Mouse (Mus musculus) embryonic facial prominence, embryonic 14.5 days (tissue): ENCODE data around the gene Homer1. TPM values are rescaled to one million over a fixed set of nuclear protein-coding genes. Genes with fewer than 3 reads are reported as not detected.

Experiments
- ATAC-seq: fragments of 200-750 bp; cut with Nextera tagmentation; 2 replicates; pipeline ENCODE4 v1.8.0; 2017; ENCODE audit warnings: low read depth, moderate number of reproducible peaks, moderate TSS enrichment
- DNase-seq: peaks from one replicate; pipeline ENCODE4 v3.0.0-alpha.2; 2015; ENCODE audit warnings: low spot score
- H3K27ac ChIP-seq: fragments of 300-500 bp; sonication (generic); replicated peaks from 2 replicates; pipeline ENCODE4 v1.5.1; 2014; ENCODE audit warnings: low read depth, mild to moderate bottlenecking, low read length, moderate library complexity
- H3K27me3 ChIP-seq: fragments of 300-500 bp; sonication (generic); replicated peaks from 2 replicates; pipeline ENCODE4 v1.6.1; 2014; ENCODE audit warnings: low read length; ENCODE audit not compliant: control insufficient read depth, insufficient read depth
- H3K36me3 ChIP-seq: fragments of 300-500 bp; sonication (generic); 2 replicates; pipeline ENCODE4 v1.6.1; 2014; ENCODE audit warnings: low read length, mixed read lengths; ENCODE audit not compliant: control insufficient read depth, insufficient read depth
- H3K4me1 ChIP-seq: fragments of 300-500 bp; sonication (generic); 2 replicates; pipeline ENCODE4 v1.6.1; 2014; ENCODE audit warnings: antibody characterized with exemption, low read length; ENCODE audit not compliant: control insufficient read depth, insufficient read depth
- H3K4me2 ChIP-seq: fragments of 300-500 bp; sonication (generic); 2 replicates; pipeline ENCODE4 v1.6.1; 2014; ENCODE audit warnings: low read depth, mild to moderate bottlenecking, low read length, moderate library complexity, mixed read lengths
- H3K4me3 ChIP-seq: fragments of 300-500 bp; sonication (generic); 2 replicates; pipeline ENCODE4 v1.5.1; 2014; ENCODE audit warnings: low read depth, mild to moderate bottlenecking, low read length
- H3K9ac ChIP-seq: fragments of 300-500 bp; sonication (generic); 2 replicates; pipeline ENCODE4 v1.6.1; 2014; ENCODE audit warnings: low read depth, mild to moderate bottlenecking, low read length, moderate library complexity, mixed read lengths
- H3K9me3 ChIP-seq: fragments of 300-500 bp; sonication (generic); 2 replicates; pipeline ENCODE4 v1.6.1; 2016; ENCODE audit warnings: low read length; ENCODE audit not compliant: control insufficient read depth
- WGBS: fragments of 180-500 bp; shearing (Covaris S2); extraction: QIAGEN DNeasy Blood & Tissue Kit; methylation state at CpG from one replicate; pipeline ENCODE4 v1.1.7; 2014; 5-methylcytosine and 5-hydroxymethylcytosine counted together
- polyA plus RNA-seq: library from polyadenylated mRNA; unstranded; fragments of >200 nt; fragmentation: Nextera tagmentation; extraction: Ambion mirVana; gene quantifications from 2 replicates; pipeline ENCODE4 v1.2.1, GENCODE M21; 2014

Homer1 gene
- polyA plus RNA-seq, 1 experiment from 2014 or later, result 9.1 TPM

DNA sequence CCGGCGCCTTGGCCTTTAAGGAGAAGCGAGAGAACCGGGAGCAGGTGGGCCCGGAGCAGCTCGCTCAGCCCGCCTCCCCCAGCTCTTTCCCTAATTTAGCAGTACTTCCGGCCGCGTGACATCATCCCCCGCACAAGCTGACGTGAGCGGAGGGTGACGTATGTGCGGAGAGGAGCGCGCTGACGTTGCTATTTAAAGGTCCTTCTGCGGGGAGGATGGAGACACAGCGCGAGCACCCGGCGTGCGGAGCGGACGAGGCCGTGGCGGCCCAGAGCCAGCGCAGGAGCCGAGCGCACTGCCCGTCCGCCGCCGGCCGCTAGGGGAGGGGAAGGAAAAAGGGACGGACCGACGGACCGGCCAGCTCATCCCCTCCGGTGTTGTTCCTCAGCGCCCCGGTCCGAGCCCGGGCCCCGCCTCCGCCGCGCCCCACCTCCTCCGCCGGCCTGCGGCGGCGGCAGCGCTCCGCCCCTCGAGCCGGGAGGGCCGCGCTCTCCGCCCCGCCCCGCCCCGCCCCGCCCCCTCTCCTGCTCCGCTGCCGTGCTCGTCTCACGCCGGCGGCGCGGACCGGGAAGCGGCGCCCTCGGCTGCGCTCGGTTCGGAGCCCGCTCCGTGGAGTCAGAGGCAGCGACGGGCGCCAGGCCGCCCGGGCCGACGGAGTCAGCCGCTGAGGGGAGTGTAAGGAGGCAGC lies 4.3 kb downstream of the Homer1 start:
- peak overlapping the region; percentile 78 for H3K4me2 ChIP-seq
- no peaks in the 10 kb centered on the region for H3K36me3 ChIP-seq
- H3K27me3 ChIP-seq, result no peaks in the 10 kb centered on the region
- peaks cover 13% of the 10 kb centered on the region for H3K4me1 ChIP-seq
- H3K9me3 ChIP-seq, result no peaks in the 10 kb centered on the region
- DNase-seq, result peak; percentile 97
- H3K27ac ChIP-seq, result peak overlapping the region; percentile 96
- under 1% methylated on average over 30 of the region's 90 CpGs for WGBS
- peak overlapping the region; percentile 87 for H3K9ac ChIP-seq
- H3K4me3 ChIP-seq, result peak overlapping the region; percentile 88
- ATAC-seq, result peak; percentile 95

DNA sequence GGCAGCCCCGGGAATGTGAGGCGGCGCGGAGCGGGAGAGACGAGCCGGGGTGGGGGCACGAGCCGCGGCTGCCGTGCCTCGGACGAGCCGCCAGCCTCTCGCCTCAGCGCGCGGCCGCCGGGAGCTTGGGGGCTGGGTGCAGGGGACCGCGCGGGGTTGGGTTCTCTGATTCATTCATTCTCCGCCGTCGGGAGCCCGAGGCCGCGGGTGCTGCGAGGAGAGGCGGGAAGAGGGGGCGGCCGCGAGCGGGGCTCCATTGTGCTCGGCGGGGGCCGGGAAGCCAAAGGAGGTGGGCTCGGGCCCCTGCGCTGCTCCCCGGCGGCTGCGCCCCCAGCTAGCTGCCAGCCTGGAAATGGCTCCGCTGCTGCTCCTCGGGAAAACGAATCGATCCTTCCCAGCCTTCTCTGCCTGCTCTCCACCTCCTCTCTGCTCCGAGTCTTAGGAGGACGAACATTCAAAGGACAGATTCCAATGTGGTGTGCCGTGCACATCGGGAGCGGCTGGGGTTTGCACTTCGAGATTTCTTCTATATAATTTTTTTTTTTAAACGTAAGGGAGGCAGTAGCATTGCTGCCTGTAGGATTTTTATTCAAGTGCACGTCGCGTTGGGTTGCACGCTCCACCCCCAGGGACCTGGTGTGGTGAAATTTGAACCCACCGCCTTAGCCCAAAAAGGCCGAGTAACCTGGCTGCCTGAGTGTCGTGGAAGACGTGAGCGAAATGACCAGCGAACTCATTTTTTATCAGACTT lies 5.0 kb downstream of the Homer1 start:
- Histone ChIP-seq H3K9me3 (no peaks in the 10 kb centered on the region), H3K4me1 (peaks cover 13% of the 10 kb centered on the region), H3K4me2 (peak overlapping the region; percentile 78), H3K4me3 (peak overlapping the region; percentile 88), H3K36me3 (no peaks in the 10 kb centered on the region), H3K9ac (peak overlapping the region; percentile 87), H3K27ac (peak overlapping the region; percentile 96), H3K27me3 (no peaks in the 10 kb centered on the region)
- DNase-seq (peak; percentile 76), ATAC-seq (peak; percentile 60)
- WGBS, result 0% methylated on average over 32 of the region's 64 CpGs

DNA sequence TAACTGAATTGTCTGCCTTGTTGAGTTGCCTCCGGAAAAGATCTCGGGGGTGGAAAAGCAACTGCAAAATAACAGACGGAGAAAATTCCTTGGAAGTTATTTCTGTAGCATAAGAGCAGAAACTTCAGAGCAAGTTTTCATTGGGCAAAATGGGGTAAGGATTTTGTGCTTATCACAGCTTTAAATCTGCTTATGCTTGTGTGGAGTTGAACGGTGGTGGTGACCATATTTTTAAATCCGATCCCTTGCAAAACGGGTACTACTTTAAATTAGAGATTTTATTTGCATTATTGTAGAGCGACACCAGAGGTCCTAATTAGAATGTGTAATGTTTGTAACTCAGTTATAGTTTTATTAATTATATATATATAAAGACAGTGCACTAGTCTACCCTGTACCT lies 5.7 kb downstream of the Homer1 start:
- Histone ChIP-seq H3K4me2 (peak overlapping the region; percentile 78), H3K27me3 (no peaks in the 10 kb centered on the region), H3K36me3 (no peaks in the 10 kb centered on the region), H3K4me1 (peaks cover 13% of the 10 kb centered on the region), H3K4me3 (peak overlapping the region; percentile 88), H3K9ac (peak overlapping the region; percentile 87), H3K9me3 (no peaks in the 10 kb centered on the region), H3K27ac (no peak overlapping the region)
- DNase-seq, result no peak
- 5% methylated on average over 7 of the region's 7 CpGs for WGBS
- ATAC-seq, result no peak

DNA sequence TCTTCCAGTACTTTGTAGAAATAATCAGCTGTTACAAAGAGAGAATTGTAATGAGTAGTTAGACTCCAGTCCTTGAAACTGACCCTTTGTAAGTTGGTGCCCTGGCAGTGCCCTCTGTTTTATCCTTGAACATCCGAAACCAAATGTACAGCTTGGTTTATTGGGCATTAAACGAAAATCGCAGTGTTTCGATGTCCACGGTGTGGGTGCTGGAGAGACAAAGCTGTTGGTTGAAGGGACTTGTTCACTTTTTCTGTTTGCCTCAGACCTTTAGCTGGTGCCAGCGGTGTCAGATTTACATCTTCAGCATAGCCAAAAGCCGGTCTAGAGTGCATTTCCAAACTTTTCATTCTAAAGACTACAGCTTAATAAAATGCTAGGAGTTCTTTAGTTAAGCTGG lies 6.2 kb downstream of the Homer1 start:
- Histone ChIP-seq H3K4me3 (peak overlapping the region; percentile 88), H3K4me1 (peaks cover 13% of the 10 kb centered on the region), H3K27ac (no peak overlapping the region), H3K9ac (peak overlapping the region; percentile 54), H3K27me3 (no peaks in the 10 kb centered on the region), H3K36me3 (no peaks in the 10 kb centered on the region), H3K4me2 (peak overlapping the region; percentile 78), H3K9me3 (no peaks in the 10 kb centered on the region)
- no peak for DNase-seq
- no peak for ATAC-seq
- 16% methylated on average over 7 of the region's 7 CpGs for WGBS

DNA sequence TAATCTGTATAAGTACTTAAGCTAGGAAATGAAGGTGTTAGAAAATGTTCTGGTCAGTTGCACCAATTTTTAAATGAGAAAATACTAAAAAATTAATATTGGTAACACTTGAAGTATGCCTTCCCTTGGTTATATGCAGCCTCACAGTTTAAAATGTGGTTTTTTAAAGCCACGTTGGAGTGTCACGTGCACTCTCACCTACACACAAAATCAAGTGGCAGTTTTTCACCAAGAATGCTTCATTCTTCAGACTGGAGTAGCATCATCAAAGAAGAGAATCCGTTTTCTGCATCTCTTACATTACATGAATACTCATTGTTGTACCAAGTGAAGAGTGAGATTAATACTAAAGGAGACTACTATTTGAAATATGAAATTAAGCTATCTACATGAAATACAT lies 7.1 kb downstream of the Homer1 start:
- H3K4me1 ChIP-seq, result peaks cover 13% of the 10 kb centered on the region
- H3K36me3 ChIP-seq, result no peaks in the 10 kb centered on the region
- H3K27ac ChIP-seq, result no peak overlapping the region
- WGBS, result 47% methylated on average over 3 of the region's 3 CpGs
- no peak overlapping the region for H3K9ac ChIP-seq
- H3K4me3 ChIP-seq, result peak overlapping the region; percentile 88
- H3K9me3 ChIP-seq, result no peaks in the 10 kb centered on the region
- H3K4me2 ChIP-seq, result peak overlapping the region; percentile 78
- ATAC-seq, result no peak
- DNase-seq, result no peak
- H3K27me3 ChIP-seq, result no peaks in the 10 kb centered on the region

DNA sequence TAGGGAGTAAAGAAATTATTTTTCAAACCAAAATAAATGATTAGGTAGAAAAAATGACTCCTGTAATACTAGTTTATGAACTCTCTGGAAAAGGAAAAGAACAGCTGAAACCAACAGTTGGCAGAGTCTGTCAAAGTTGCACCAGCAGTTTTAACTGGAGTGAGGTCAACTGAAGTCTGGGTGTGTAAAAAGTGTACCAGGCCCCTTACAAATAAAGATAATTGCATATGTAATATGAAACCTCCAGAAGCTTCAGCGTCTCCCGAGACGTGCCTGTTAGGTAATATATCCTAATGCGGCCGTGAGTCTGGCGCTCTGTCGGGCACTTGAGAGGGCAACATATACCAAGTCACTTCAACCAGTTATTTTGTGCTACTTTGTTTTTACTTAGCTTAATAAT lies 8.3 kb downstream of the Homer1 start:
- Histone ChIP-seq H3K9me3 (no peaks in the 10 kb centered on the region), H3K27ac (no peak overlapping the region), H3K9ac (0 out of 2 replicates have a peak overlapping the region, but pooled peaks have one; percentile 25), H3K36me3 (no peaks in the 10 kb centered on the region), H3K4me3 (peak overlapping the region; percentile 0; the same call in 1 of the 2 replicates), H3K4me1 (peaks cover 13% of the 10 kb centered on the region), H3K27me3 (no peaks in the 10 kb centered on the region), H3K4me2 (peak overlapping the region; percentile 39)
- ATAC-seq (no peak), DNase-seq (peak; percentile 79)
- 18% methylated on average over 7 of the region's 7 CpGs for WGBS

DNA sequence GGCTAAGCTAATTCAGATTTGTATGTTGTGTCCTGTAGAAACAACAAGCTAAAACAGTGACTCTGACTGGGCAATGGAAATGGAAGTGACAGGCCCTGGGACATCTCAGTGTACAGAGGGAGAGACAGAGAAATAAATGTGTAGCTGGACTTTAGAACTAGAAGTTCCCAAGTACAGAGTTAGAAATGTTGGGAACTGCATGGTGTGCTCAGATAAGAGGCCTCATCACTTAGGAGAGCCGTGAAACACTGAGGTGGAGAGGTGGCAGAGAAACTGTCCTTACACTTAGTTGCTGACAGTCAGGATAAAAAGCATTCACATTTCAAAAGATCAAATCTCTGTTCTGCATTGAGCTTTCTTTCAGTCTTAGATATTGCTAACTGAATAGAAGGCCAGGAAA lies 9.9 kb downstream of the Homer1 start:
- H3K9me3 ChIP-seq, result no peaks in the 10 kb centered on the region
- H3K27ac ChIP-seq, result no peak overlapping the region
- ATAC-seq (no peak), DNase-seq (no peak)
- H3K9ac ChIP-seq, result no peak overlapping the region; the same call in 1 of the 2 replicates
- 52% methylated on average over 1 of the region's 1 CpGs for WGBS
- H3K36me3 ChIP-seq, result no peaks in the 10 kb centered on the region
- no peak overlapping the region for H3K4me3 ChIP-seq
- H3K4me1 ChIP-seq, result peaks cover 16% of the 10 kb centered on the region
- no peak overlapping the region for H3K4me2 ChIP-seq
- no peaks in the 10 kb centered on the region for H3K27me3 ChIP-seq

DNA sequence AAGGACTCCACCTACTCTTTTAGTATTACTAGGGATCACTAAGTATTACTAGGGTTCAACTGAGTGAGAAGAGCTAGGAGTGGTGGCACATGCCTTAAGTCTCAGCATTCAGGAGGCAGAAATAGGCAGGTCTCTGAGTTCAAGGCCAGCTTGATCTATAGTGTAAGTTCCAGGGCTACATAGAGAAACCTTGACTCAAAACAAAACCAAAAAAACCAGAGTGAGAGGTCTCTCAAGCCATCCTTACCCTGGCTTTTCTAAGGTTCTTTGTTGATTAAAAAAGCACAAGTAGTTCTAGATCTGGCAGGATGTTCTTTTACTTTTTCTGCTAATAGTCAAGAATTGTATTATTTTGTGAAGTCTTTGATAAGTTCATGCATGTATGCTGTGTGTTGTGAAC lies 13.1 kb downstream of the Homer1 start:
- H3K36me3 ChIP-seq, result no peaks in the 10 kb centered on the region
- peaks cover 9% of the 10 kb centered on the region; the same call in 1 of the 2 replicates for H3K4me1 ChIP-seq
- H3K9ac ChIP-seq, result no peak overlapping the region
- H3K4me3 ChIP-seq, result no peak overlapping the region
- no peaks in the 10 kb centered on the region for H3K27me3 ChIP-seq
- H3K4me2 ChIP-seq, result no peak overlapping the region
- no peaks in the 10 kb centered on the region for H3K9me3 ChIP-seq
- ATAC-seq (no peak), DNase-seq (no peak)
- no peak overlapping the region for H3K27ac ChIP-seq
